Mouse (Mus musculus): ENCODE measurements around the gene Zfp398.
A peak's percentile ranks its signal among the peaks of the same experiment; 100 is the strongest.
"Not testable (repeated sequence)": the region's sequence is repeated elsewhere in the genome, so short reads cannot be mapped to it uniquely, and the experiment has no call there.

The Zfp398 gene

GRCm38 (mm10) chr6:47827462-47827861, 8.0 kb upstream of the Zfp398 start:
- no peak for DNase-seq

GRCm38 (mm10) chr6:47828950-47829349, 6.5 kb upstream of the Zfp398 start:
- DNase-seq: peak; percentile 65

- peak; percentile 96 for DNase-seq
Measured at GRCm38 (mm10) chr6:47830104-47831078, 5.1 kb upstream of the Zfp398 start, which contains the start of gene Zfp786. Gene Zfp786 (minus strand): TSS chr6:47830867.

- DNase-seq: no peak
Measured at GRCm38 (mm10) chr6:47832220-47832619, 3.2 kb upstream of the Zfp398 start.

- DNase-seq: peak; percentile 70
Measured at GRCm38 (mm10) chr6:47835984-47836521, 592 bp downstream of the Zfp398 start.

GRCm38 (mm10) chr6:47837630-47838029, 2.2 kb downstream of the Zfp398 start:
- DNase-seq: no peak

- DNase-seq: no peak
Measured at GRCm38 (mm10) chr6:47841077-47841476, 5.6 kb downstream of the Zfp398 start.

- no peak for DNase-seq
Measured at GRCm38 (mm10) chr6:47841831-47842230, 6.4 kb downstream of the Zfp398 start.

GRCm38 (mm10) chr6:47842337-47842736, 6.9 kb downstream of the Zfp398 start:
- DNase-seq: no peak

- DNase-seq: no peak
Measured at GRCm38 (mm10) chr6:47845779-47846178, 10.3 kb downstream of the Zfp398 start.

- DNase-seq: no peak
Measured at GRCm38 (mm10) chr6:47857241-47857640, 21.8 kb downstream of the Zfp398 start.

GRCm38 (mm10) chr6:47857729-47858128, 22.3 kb downstream of the Zfp398 start:
- not testable (repeated sequence) for DNase-seq

GRCm38 (mm10) chr6:47872266-47872665, 36.8 kb downstream of the Zfp398 start:
- no peak for DNase-seq

- DNase-seq: no peak
Measured at GRCm38 (mm10) chr6:47877058-47877457, 41.6 kb downstream of the Zfp398 start, which contains the start of gene Zfp282. Gene Zfp282 (plus strand): TSS chr6:47877204.

- peak; percentile 96 for DNase-seq
Measured at GRCm38 (mm10) chr6:47877461-47878132, 42.1 kb downstream of the Zfp398 start.

GRCm38 (mm10) chr6:47878133-47878514, 42.7 kb downstream of the Zfp398 start:
- no peak for DNase-seq

- peak; percentile 2 for DNase-seq
Measured at GRCm38 (mm10) chr6:47878593-47878992, 43.1 kb downstream of the Zfp398 start.

GRCm38 (mm10) chr6:47879049-47879716, 43.7 kb downstream of the Zfp398 start:
- no peak for DNase-seq

- DNase-seq: no peak
Measured at GRCm38 (mm10) chr6:47880166-47880565, 44.7 kb downstream of the Zfp398 start.

GRCm38 (mm10) chr6:47888812-47889383, 53.4 kb downstream of the Zfp398 start:
- DNase-seq: no peak

- no peak for DNase-seq
Measured at GRCm38 (mm10) chr6:47899416-47899815, 64.0 kb downstream of the Zfp398 start.

- DNase-seq: no peak
Measured at GRCm38 (mm10) chr6:47903587-47903986, 68.1 kb downstream of the Zfp398 start.

GRCm38 (mm10) chr6:47904361-47904760, 68.9 kb downstream of the Zfp398 start:
- DNase-seq: no peak
